13 mouse cellular contexts compared by ENCODE assay signal in the genomic region with DNA sequence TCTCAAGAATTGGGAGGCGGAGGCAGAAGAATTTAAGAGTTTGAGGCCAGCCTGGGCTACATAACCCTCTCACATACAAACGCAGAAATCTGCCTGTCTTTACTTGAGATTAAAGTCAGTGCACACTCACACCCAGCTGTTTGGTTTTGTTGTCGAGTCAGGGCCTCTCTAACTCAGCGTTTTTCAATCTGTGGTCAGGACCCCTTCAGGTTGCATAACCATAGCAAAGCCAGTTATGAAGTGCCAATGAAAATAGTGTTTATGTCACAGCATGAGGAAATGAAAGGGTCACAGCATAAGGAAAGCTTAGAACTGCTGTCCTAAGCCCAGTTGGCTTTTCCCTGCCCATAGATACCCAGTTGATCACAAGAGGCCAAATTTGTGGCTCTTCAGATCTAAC. TPM values are rescaled to one million over a fixed set of nuclear protein-coding genes. Genes with fewer than 3 reads are reported as not detected.
DNase-seq lines count a peak whose midpoint lies in the region; ATAC-seq and TF ChIP-seq lines count a peak whose summit lies in the region.
"Had no signal": no experiment of that assay in that cellular context is flagged by ENCODE, and none has a peak within 500 bp of the region (broad histone marks: within the 10 kb centered on the region; RNA-seq: fewer than 3 reads in every experiment).

No protein-coding gene starts in this region.

- peaks cover 31% of the 10 kb centered on the region for H3K36me3 ChIP-seq in liver, embryonic 15.5 days (replicated peaks)
- H3K36me3 ChIP-seq in kidney, embryonic 16.5 days (ENCODE audit: insufficient read depth, low read length) = peaks cover 36% of the 10 kb centered on the region

- H3K9ac ChIP-seq in liver, embryonic 15.5 days = no peak overlapping the region
- no peak overlapping the region for H3K9ac ChIP-seq in kidney, embryonic 16.5 days (replicated peaks; ENCODE audit: low read length)
- H3K9ac ChIP-seq: hindbrain, embryonic 12.5 days had no signal

- no peak overlapping the region for H3K4me3 ChIP-seq in left cerebral cortex, adult 2 months
- no peak overlapping the region for H3K4me3 ChIP-seq in bone marrow, adult 2 months (replicated peaks; ENCODE audit: control insufficient read depth, low read depth, low read length)
- H3K4me3 ChIP-seq in liver, embryonic 15.5 days (replicated peaks) = no peak overlapping the region
- no peak overlapping the region for H3K4me3 ChIP-seq in kidney, embryonic 16.5 days (ENCODE audit: low read length)
- H3K4me3 ChIP-seq: hindbrain, embryonic 12.5 days had no signal

- 32% methylated on average over 4 of the region's 4 CpGs for WGBS in bone marrow, adult 2 months
- 43% methylated on average over 4 of the region's 4 CpGs for WGBS in liver, embryonic 15.5 days (ENCODE audit: insufficient replicate concordance)
- 76% methylated on average over 4 of the region's 4 CpGs for WGBS in kidney, embryonic 16.5 days

- no peak for TF ChIP-seq POLR2A in bone marrow, adult 2 months (IDR thresholded peaks at IDR 0.05; ENCODE audit: borderline replicate concordance, control insufficient read depth, low read depth, low read length)

- peak overlapping the region; percentile 47 for H3K27ac ChIP-seq in left cerebral cortex, adult 2 months
- peak overlapping the region; percentile 44 for H3K27ac ChIP-seq in bone marrow, adult 2 months (ENCODE audit: control insufficient read depth, insufficient read depth, low read depth, low read length, poor library complexity)
- H3K27ac ChIP-seq in liver, embryonic 15.5 days (replicated peaks) = peak overlapping the region; percentile 51
- H3K27ac ChIP-seq in kidney, embryonic 16.5 days (ENCODE audit: low read length) = no peak overlapping the region
- H3K27ac ChIP-seq: hindbrain, embryonic 12.5 days; stomach, postnatal 0 days had no signal

- no peaks in the 10 kb centered on the region for H3K9me3 ChIP-seq in liver, embryonic 15.5 days (replicated peaks)
- no peaks in the 10 kb centered on the region for H3K9me3 ChIP-seq in kidney, embryonic 16.5 days (ENCODE audit: low read length)
- H3K9me3 ChIP-seq: hindbrain, embryonic 12.5 days had no signal

- H3K4me2 ChIP-seq in liver, embryonic 15.5 days = no peak overlapping the region
- H3K4me2 ChIP-seq in kidney, embryonic 16.5 days (replicated peaks; ENCODE audit: low read depth, low read length) = no peak overlapping the region
- H3K4me2 ChIP-seq: hindbrain, embryonic 12.5 days had no signal

- H3K4me1 ChIP-seq in bone marrow, adult 2 months (ENCODE audit: control insufficient read depth, insufficient read depth, low read length) = peaks cover 8% of the 10 kb centered on the region; the same call in 1 of the 2 replicates
- H3K4me1 ChIP-seq in liver, embryonic 15.5 days (replicated peaks) = peaks cover 61% of the 10 kb centered on the region
- peaks cover 17% of the 10 kb centered on the region; the same call in 1 of the 2 replicates for H3K4me1 ChIP-seq in kidney, embryonic 16.5 days (ENCODE audit: insufficient read depth, low read length)

- H3K27me3 ChIP-seq in liver, embryonic 15.5 days = no peaks in the 10 kb centered on the region
- no peaks in the 10 kb centered on the region for H3K27me3 ChIP-seq in kidney, embryonic 16.5 days (ENCODE audit: insufficient read depth, low read length)
- H3K27me3 ChIP-seq: hindbrain, embryonic 12.5 days had no signal

- intact Hi-C loops in left cerebral cortex, adult 2 months (cut with DNase I) = no loop called here
- intact Hi-C loops in left cerebral cortex, postnatal 4 days (cut with DNase I) = no loop called here

- no peak for TF ChIP-seq CTCF in left cerebral cortex, adult 2 months (IDR thresholded peaks at IDR 0.05)
- no peak for TF ChIP-seq CTCF in bone marrow, adult 2 months (IDR thresholded peaks at IDR 0.05; ENCODE audit: control insufficient read depth, insufficient read depth, low read length)

- no peak for ATAC-seq in liver, embryonic 15.5 days (ENCODE audit: insufficient read depth)
- ATAC-seq in megakaryocyte, adult 5-6 weeks (ENCODE audit: poor library complexity, severe bottlenecking) = peak; percentile 56
- ATAC-seq in kidney, embryonic 16.5 days (ENCODE audit: low FRiP score, low TSS enrichment) = no peak
- ATAC-seq: forebrain, embryonic 16.5 days had no signal

- DNase-seq in left cerebral cortex, adult 2 months (ENCODE audit: extremely low spot score in 1 of 2, low spot score in 2 of 2) = no peak
- no peak for DNase-seq in left cerebral cortex, postnatal 4 days
- DNase-seq in thymus, postnatal 4 days = no peak
- DNase-seq: cerebellum, adult 11 months; kidney, adult 18-20 months; thymus, postnatal 36 days had no signal

RNA-seq across cellular contexts. Expression of a gene that starts 19.1 kb away (rescaled TPM):
- total RNA-seq in left cerebral cortex, adult 2 months (2021) = 10 to 100 TPM; 19.2 to 19.3 TPM
- total RNA-seq in left cerebral cortex, postnatal 4 days (2021) = 1 to 10 TPM; 3.2 to 3.7 TPM
- polyA plus RNA-seq in bone marrow, adult 2 months (2011; ENCODE audit: insufficient read depth, insufficient read length, low replicate concordance, missing spikeins) = 1.5 and 71.0 TPM in 2 replicates
- polyA plus RNA-seq in liver, embryonic 15.5 days (2015; fragmentation: Nextera tagmentation; extraction: Ambion mirVana) = 12.6 and 16.1 TPM in 2 replicates
- total RNA-seq in megakaryocyte, adult 5-6 weeks (2015) = not detected in 2 replicates
- total RNA-seq in megakaryocyte, adult 5-6 weeks (2017) = not detected in 2 replicates
- 69.9 and 70.5 TPM in 2 replicates for polyA plus RNA-seq in kidney, embryonic 16.5 days (2015; fragmentation: Nextera tagmentation; extraction: Ambion mirVana)

RNA-seq across cellular contexts. Expression of a gene that starts 27.6 kb away (rescaled TPM):
- total RNA-seq in left cerebral cortex, adult 2 months (2021) = 1,000 to 10,000 TPM; 1,191 to 1,224 TPM
- total RNA-seq in left cerebral cortex, postnatal 4 days (2021) = 1,000 to 10,000 TPM; 1,399 to 1,485 TPM
- 26.9 and 58.1 TPM in 2 replicates for polyA plus RNA-seq in bone marrow, adult 2 months (2011; ENCODE audit: insufficient read depth, insufficient read length, low replicate concordance, missing spikeins)
- 60.9 and 65.4 TPM in 2 replicates for polyA plus RNA-seq in liver, embryonic 15.5 days (2015; fragmentation: Nextera tagmentation; extraction: Ambion mirVana)
- total RNA-seq in megakaryocyte, adult 5-6 weeks (2015) = 124 and 141 TPM in 2 replicates
- 72.4 and 88.1 TPM in 2 replicates for total RNA-seq in megakaryocyte, adult 5-6 weeks (2017)
- polyA plus RNA-seq in kidney, embryonic 16.5 days (2015; fragmentation: Nextera tagmentation; extraction: Ambion mirVana) = 193 and 202 TPM in 2 replicates

Comparison
In these comparisons a context has a peak if more than half of its experiments do, and no peak if none do; other contexts are left out.
1. RNA of a gene that starts 19.1 kb away (total RNA-seq): 19.2 to 19.3 TPM in left cerebral cortex, adult 2 months; 3.2 to 3.7 TPM in left cerebral cortex, postnatal 4 days and not detected in megakaryocyte, adult 5-6 weeks; every median in the first group is over 4 times any median in the second.
2. RNA of a gene that starts 27.6 kb away (total RNA-seq): 1,399 to 1,485 TPM in left cerebral cortex, postnatal 4 days and 1,191 to 1,224 TPM in left cerebral cortex, adult 2 months; 72.4 to 141 TPM in megakaryocyte, adult 5-6 weeks; every median in the first group is over 4 times any median in the second.